Comparison of ENCODE assay signal across 8 mouse cellular contexts in the genomic region with DNA sequence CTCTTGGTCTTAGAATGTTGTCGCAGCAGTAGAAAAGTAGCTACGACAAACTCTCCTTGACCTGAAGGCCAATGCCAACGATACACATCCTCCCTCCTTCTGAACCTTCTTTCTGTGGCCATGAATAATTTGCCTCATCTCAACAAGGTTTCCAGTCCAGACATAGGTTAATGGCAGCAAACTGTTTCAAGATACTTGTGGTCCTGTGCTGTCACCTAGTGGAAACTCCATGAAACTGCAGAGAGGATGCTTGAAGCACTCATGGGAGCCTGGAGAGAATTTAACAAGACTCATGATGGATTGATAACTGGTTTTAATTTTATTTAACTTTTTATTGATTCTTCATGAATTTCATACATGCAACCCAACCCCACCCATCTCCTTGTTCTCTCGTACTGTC. TPM values are rescaled to one million over a fixed set of nuclear protein-coding genes. Genes with fewer than 3 reads are reported as not detected.
DNase-seq lines count a peak whose midpoint lies in the region; ATAC-seq lines count a peak whose summit lies in the region.

No protein-coding gene starts in this region.

- peak; percentile 53 to 60; a peak in 1 of 4 replicates for ATAC-seq in hematopoietic stem cell, adult 5-6 weeks (replicated peaks in 1 of 2; ENCODE audit: insufficient read depth in 1 of 2, low FRiP score in 2 of 2, low TSS enrichment in 1 of 2, low read depth in 1 of 2, poor library complexity in 2 of 2, severe bottlenecking in 2 of 2)
- ATAC-seq in megakaryocyte-erythroid progenitor cell, adult 5-6 weeks (replicated peaks; ENCODE audit: low FRiP score, low TSS enrichment, poor library complexity, severe bottlenecking) = peak; percentile 39; the same call in 1 of the 2 replicates

- DNase-seq in cerebellum, postnatal 10 days = peak; percentile 61 to 77
- DNase-seq in cerebellum, adult 11-12 months = no peak
- DNase-seq in right cerebral cortex, adult 18-20 months = peak; percentile 38
- DNase-seq in right cerebral cortex, postnatal 25 days = no peak
- peak; percentile 25 to 35 for DNase-seq in cerebellum, postnatal 36 days
- peak; percentile 41 for DNase-seq in thymus, postnatal 4 days

RNA-seq across cellular contexts. Expression of gene Rps15a, which starts 13.8 kb away (rescaled TPM):
- total RNA-seq in hematopoietic stem cell, adult 5-6 weeks (2017) = 696 and 1,494 TPM in 2 replicates
- 3,409 and 3,689 TPM in 2 replicates for total RNA-seq in megakaryocyte-erythroid progenitor cell, adult 5-6 weeks (2014; fragmentation: Nextera tagmentation)
- 865 and 930 TPM in 2 replicates for total RNA-seq in megakaryocyte-erythroid progenitor cell, adult 5-6 weeks (2017)

RNA-seq across cellular contexts. Expression of gene Arl6ip1, which starts 27.2 kb away (rescaled TPM):
- 189 and 223 TPM in 2 replicates for total RNA-seq in hematopoietic stem cell, adult 5-6 weeks (2017)
- 64.8 and 88.3 TPM in 2 replicates for total RNA-seq in megakaryocyte-erythroid progenitor cell, adult 5-6 weeks (2014; fragmentation: Nextera tagmentation)
- 72.8 and 122 TPM in 2 replicates for total RNA-seq in megakaryocyte-erythroid progenitor cell, adult 5-6 weeks (2017)

Comparison
In these comparisons a context has a peak if more than half of its experiments do, and no peak if none do; other contexts are left out.
1. DNase-seq: peak in cerebellum, postnatal 10 days (2 of 2), right cerebral cortex, adult 18-20 months (single experiment), cerebellum, postnatal 36 days (2 of 2) and thymus, postnatal 4 days (single experiment); none in cerebellum, adult 11-12 months (single experiment) and right cerebral cortex, postnatal 25 days (single experiment).